Mouse (Mus musculus): ENCODE measurements around the gene Olfr153.
A peak's percentile ranks its signal among the peaks of the same experiment; 100 is the strongest.
"Not testable (repeated sequence)": the region's sequence is repeated elsewhere in the genome, so short reads cannot be mapped to it uniquely, and the experiment has no call there.

The Olfr153 gene

GRCm38 (mm10) chr2:87531496-87531895, at the start of gene Olfr153:
Gene Olfr153 (plus strand): TSS chr2:87531796.
- no peak for TF ChIP-seq CTCF (conservative IDR thresholded peaks at IDR 0.05; ENCODE audit: low read length)
- no peak for TF ChIP-seq NANOG (IDR thresholded peaks at IDR 0.05; ENCODE audit: borderline replicate concordance, low read length)
- TF ChIP-seq POU5F1 (IDR thresholded peaks at IDR 0.05; ENCODE audit: borderline replicate concordance, low read length) = no peak
- H3K4me3 ChIP-seq (replicated peaks; ENCODE audit: low read length) = no peak within 1 kb of the TSS

GRCm38 (mm10) chr2:87482276-87482675, 49.3 kb upstream of the Olfr153 start:
- no peak for TF ChIP-seq NANOG (IDR thresholded peaks at IDR 0.05; ENCODE audit: borderline replicate concordance, low read length)
- TF ChIP-seq CTCF (conservative IDR thresholded peaks at IDR 0.05; ENCODE audit: low read length) = peak; percentile 13; the same call in 1 of the 2 replicates
- Histone ChIP-seq H3K27me3 (ENCODE audit: insufficient read depth, low read length) (no peaks in the 10 kb centered on the region), H3K36me3 (ENCODE audit: insufficient read depth, low read length) (peaks cover 15% of the 10 kb centered on the region)

More at GRCm38 (mm10) chr2:87531496-87531895, at the start of gene Olfr153:
- Histone ChIP-seq H3K27me3 (ENCODE audit: insufficient read depth, low read length) (no peaks in the 10 kb centered on the region), H3K4me1 (replicated peaks; ENCODE audit: low read depth, low read length) (peaks cover 8% of the 10 kb centered on the region), H3K9me3 (ENCODE audit: low read length) (no peaks in the 10 kb centered on the region), H3K36me3 (ENCODE audit: insufficient read depth, low read length) (no peaks in the 10 kb centered on the region)

GRCm38 (mm10) chr2:87496993-87497392, 34.6 kb upstream of the Olfr153 start, which contains the start of gene Pramel7:
Gene Pramel7 (minus strand): TSS chr2:87497093.
- H3K9me3 ChIP-seq (ENCODE audit: low read length); H3K4me1 ChIP-seq (replicated peaks; ENCODE audit: low read depth, low read length); H3K4me3 ChIP-seq (replicated peaks; ENCODE audit: low read length); H3K27me3 ChIP-seq (ENCODE audit: insufficient read depth, low read length); H3K36me3 ChIP-seq (ENCODE audit: insufficient read depth, low read length): not testable (repeated sequence)

More at GRCm38 (mm10) chr2:87482276-87482675, 49.3 kb upstream of the Olfr153 start:
- Histone ChIP-seq H3K4me1 (replicated peaks; ENCODE audit: low read depth, low read length) (peaks cover 45% of the 10 kb centered on the region), H3K4me3 (replicated peaks; ENCODE audit: low read length) (no peak overlapping the region), H3K9me3 (ENCODE audit: low read length) (peaks cover 19% of the 10 kb centered on the region)

- peaks cover 13% of the 10 kb centered on the region for H3K4me1 ChIP-seq (replicated peaks; ENCODE audit: low read depth, low read length)
- H3K27me3 ChIP-seq (ENCODE audit: insufficient read depth, low read length) = no peaks in the 10 kb centered on the region
- no peak within 1 kb of the TSS for H3K4me3 ChIP-seq (replicated peaks; ENCODE audit: low read length)
- no peak for TF ChIP-seq POU5F1 (IDR thresholded peaks at IDR 0.05; ENCODE audit: borderline replicate concordance, low read length)
- TF ChIP-seq NANOG (IDR thresholded peaks at IDR 0.05; ENCODE audit: borderline replicate concordance, low read length) = no peak
- no peak for TF ChIP-seq CTCF (conservative IDR thresholded peaks at IDR 0.05; ENCODE audit: low read length)
- no peaks in the 10 kb centered on the region for H3K9me3 ChIP-seq (ENCODE audit: low read length)
- H3K36me3 ChIP-seq (ENCODE audit: insufficient read depth, low read length) = no peaks in the 10 kb centered on the region
Observed at GRCm38 (mm10) chr2:87506265-87506664, 25.3 kb upstream of the Olfr153 start, which contains the start of gene Pramel6. Gene Pramel6 (plus strand): TSS chr2:87506565.

GRCm38 (mm10) chr2:87515046-87515445, 16.6 kb upstream of the Olfr153 start:
- Histone ChIP-seq H3K4me1 (replicated peaks; ENCODE audit: low read depth, low read length) (peaks cover 16% of the 10 kb centered on the region; the same call in 1 of the 2 replicates), H3K4me3 (replicated peaks; ENCODE audit: low read length) (no peak overlapping the region), H3K9me3 (ENCODE audit: low read length) (peaks cover 6% of the 10 kb centered on the region), H3K27me3 (ENCODE audit: insufficient read depth, low read length) (no peaks in the 10 kb centered on the region), H3K36me3 (ENCODE audit: insufficient read depth, low read length) (no peaks in the 10 kb centered on the region)
- TF ChIP-seq NANOG (IDR thresholded peaks at IDR 0.05; ENCODE audit: borderline replicate concordance, low read length) (no peak), CTCF (conservative IDR thresholded peaks at IDR 0.05; ENCODE audit: low read length) (no peak)

- Histone ChIP-seq H3K4me3 (replicated peaks; ENCODE audit: low read length) (no peak overlapping the region), H3K27me3 (ENCODE audit: insufficient read depth, low read length) (no peaks in the 10 kb centered on the region), H3K9me3 (ENCODE audit: low read length) (peaks cover 6% of the 10 kb centered on the region), H3K4me1 (replicated peaks; ENCODE audit: low read depth, low read length) (peaks cover 16% of the 10 kb centered on the region; the same call in 1 of the 2 replicates), H3K36me3 (ENCODE audit: insufficient read depth, low read length) (no peaks in the 10 kb centered on the region)
- TF ChIP-seq CTCF (conservative IDR thresholded peaks at IDR 0.05; ENCODE audit: low read length) (no peak), POU5F1 (IDR thresholded peaks at IDR 0.05; ENCODE audit: borderline replicate concordance, low read length) (peak; percentile 68), NANOG (IDR thresholded peaks at IDR 0.05; ENCODE audit: borderline replicate concordance, low read length) (peak; percentile 33; the same call in 1 of the 2 replicates)
Observed at GRCm38 (mm10) chr2:87515457-87516060, 16.0 kb upstream of the Olfr153 start.

- Histone ChIP-seq H3K4me1 (replicated peaks; ENCODE audit: low read depth, low read length) (peaks cover 16% of the 10 kb centered on the region; the same call in 1 of the 2 replicates), H3K4me3 (replicated peaks; ENCODE audit: low read length) (no peak overlapping the region), H3K36me3 (ENCODE audit: insufficient read depth, low read length) (no peaks in the 10 kb centered on the region), H3K27me3 (ENCODE audit: insufficient read depth, low read length) (no peaks in the 10 kb centered on the region), H3K9me3 (ENCODE audit: low read length) (peaks cover 6% of the 10 kb centered on the region)
- no peak for TF ChIP-seq CTCF (conservative IDR thresholded peaks at IDR 0.05; ENCODE audit: low read length)
- TF ChIP-seq POU5F1 (IDR thresholded peaks at IDR 0.05; ENCODE audit: borderline replicate concordance, low read length) = no peak
- TF ChIP-seq NANOG (IDR thresholded peaks at IDR 0.05; ENCODE audit: borderline replicate concordance, low read length) = no peak; the same call in 1 of the 2 replicates
Observed at GRCm38 (mm10) chr2:87516581-87516980, 15.0 kb upstream of the Olfr153 start.

- Histone ChIP-seq H3K4me1 (replicated peaks; ENCODE audit: low read depth, low read length) (peaks cover 8% of the 10 kb centered on the region; the same call in 1 of the 2 replicates), H3K27me3 (ENCODE audit: insufficient read depth, low read length) (no peaks in the 10 kb centered on the region), H3K9me3 (ENCODE audit: low read length) (peaks cover 6% of the 10 kb centered on the region), H3K4me3 (replicated peaks; ENCODE audit: low read length) (no peak overlapping the region), H3K36me3 (ENCODE audit: insufficient read depth, low read length) (no peaks in the 10 kb centered on the region)
- TF ChIP-seq NANOG (IDR thresholded peaks at IDR 0.05; ENCODE audit: borderline replicate concordance, low read length) (no peak), CTCF (conservative IDR thresholded peaks at IDR 0.05; ENCODE audit: low read length) (no peak), POU5F1 (IDR thresholded peaks at IDR 0.05; ENCODE audit: borderline replicate concordance, low read length) (no peak)
Observed at GRCm38 (mm10) chr2:87520651-87521050, 10.9 kb upstream of the Olfr153 start.

GRCm38 (mm10) chr2:87525899-87526616, 5.5 kb upstream of the Olfr153 start:
- H3K9me3 ChIP-seq (ENCODE audit: low read length); H3K27me3 ChIP-seq (ENCODE audit: insufficient read depth, low read length); H3K4me1 ChIP-seq (replicated peaks; ENCODE audit: low read depth, low read length); H3K36me3 ChIP-seq (ENCODE audit: insufficient read depth, low read length): not testable (repeated sequence)
- H3K4me3 ChIP-seq (replicated peaks; ENCODE audit: low read length) = peak overlapping the region; percentile 10; the same call in 1 of the 2 replicates
